Mouse (Mus musculus): ENCODE results near the gene Zbtb1.
A peak's percentile ranks its signal among the peaks of the same experiment; 100 is the strongest.

The Zbtb1 gene

DNA sequence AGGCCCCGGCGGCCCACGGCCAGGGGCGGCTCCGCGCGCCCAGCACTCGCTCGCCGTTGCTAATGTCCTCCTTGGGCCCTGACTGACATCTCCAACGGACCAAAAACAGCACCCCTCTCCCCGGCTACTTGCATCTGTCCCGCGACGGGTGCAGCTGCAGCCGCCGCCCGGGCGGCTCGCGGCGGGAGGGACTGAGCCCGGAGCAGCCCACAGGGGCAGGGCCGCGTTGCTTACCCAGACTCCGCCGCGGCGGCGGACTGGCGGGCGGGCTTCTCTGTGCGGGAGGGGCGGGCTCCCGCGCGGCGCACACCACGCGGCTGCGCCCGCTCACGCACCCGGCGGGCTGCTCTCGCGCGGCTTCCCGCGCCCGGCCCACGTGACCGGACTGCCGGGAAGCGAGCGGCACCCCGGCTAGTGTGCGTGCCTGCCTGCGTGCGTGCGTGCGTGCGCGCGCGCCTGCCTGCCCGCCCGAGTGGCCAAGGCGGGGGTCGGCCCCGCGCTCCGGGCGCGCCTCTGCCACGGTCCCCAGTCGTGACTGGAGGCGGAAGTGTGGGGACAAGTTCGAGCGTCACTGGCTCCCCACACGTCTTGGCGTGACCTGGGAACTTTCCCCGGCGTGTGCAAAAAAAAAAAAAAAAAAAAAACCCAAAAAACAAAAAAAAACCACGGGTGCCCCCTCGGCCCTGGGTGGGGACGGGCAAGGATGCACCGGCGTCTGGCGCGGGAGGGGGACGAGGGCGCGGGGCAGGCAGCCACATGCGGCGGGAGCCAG lies 674 bp upstream of the Zbtb1 start, which contains the start of gene Zbtb25:
Gene Zbtb25 (minus strand): TSS at position 397 of the 772 bp plus-strand sequence.
- peak; percentile 95 for DNase-seq (ENCODE audit: low read depth, low spot score)

GRCm38 (mm10) chr12:76370831-76371571 lies 935 bp downstream of the Zbtb1 start:
- DNase-seq (ENCODE audit: low read depth, low spot score) = peak; percentile 87

DNA sequence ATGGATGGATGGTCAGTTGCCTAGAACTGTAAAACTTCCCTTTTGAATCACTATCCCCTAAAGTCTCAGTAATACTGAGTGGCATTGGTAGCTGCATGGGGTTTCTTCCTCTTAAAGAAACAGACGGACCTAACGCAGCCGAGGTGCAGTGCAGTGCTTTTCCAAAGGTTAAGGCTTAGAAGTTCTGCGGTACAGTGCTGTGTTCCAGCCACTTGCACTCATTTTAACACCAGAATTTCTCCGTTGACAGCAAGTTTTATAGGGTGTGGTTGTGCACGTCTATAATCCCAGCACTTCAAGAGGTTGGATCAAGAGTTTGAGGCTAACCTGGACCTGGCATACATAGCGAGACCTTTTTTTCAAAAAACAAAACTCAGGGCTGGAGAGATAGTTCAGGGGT lies 2.0 kb downstream of the Zbtb1 start:
- no peak for DNase-seq (ENCODE audit: low read depth, low spot score)

DNA sequence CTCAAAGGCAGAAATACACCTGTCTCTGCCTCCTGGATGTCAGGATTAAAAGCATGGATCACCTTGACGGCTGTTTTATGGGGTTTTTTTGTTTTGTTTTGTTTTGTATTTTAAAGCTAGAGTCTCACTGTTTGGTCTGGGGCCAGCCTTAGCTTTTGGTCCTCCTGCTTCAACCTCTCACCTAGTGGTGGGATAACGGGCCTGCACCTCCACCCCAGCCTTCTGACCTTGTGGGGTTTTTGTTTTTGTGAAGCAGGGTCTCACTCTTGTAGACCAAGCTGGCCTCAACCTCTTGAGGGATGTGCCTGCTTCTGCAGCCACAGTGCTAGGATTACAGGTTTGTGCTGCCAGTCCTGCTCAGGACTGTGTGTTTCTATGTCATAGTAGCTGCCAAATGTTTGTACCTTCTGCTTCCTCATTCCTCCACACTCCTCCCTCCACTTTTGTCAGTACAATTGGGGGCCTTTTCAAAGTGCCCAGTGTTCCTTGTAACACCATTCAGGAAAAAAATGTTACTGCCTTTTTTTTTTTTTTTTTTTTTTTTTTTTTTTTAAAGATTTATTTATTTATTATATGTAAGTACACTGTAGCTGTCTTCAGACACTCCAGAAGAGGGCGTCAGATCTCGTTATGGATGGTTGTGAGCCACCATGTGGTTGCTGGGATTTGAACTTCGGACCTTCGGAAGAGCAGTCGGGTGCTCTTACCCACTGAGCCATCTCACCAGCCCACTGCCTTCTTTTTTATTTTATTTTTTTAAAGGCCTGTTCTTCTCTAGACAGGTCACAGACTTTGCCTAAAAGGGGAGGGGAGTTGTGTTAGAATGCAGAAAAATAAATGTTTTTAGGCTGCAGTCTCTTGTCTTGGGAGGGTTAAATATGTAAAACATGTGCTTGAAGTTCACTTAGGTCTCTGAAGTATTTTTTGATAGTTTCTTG lies 3.1 kb downstream of the Zbtb1 start:
- DNase-seq (ENCODE audit: low read depth, low spot score) = peak; percentile 80

DNA sequence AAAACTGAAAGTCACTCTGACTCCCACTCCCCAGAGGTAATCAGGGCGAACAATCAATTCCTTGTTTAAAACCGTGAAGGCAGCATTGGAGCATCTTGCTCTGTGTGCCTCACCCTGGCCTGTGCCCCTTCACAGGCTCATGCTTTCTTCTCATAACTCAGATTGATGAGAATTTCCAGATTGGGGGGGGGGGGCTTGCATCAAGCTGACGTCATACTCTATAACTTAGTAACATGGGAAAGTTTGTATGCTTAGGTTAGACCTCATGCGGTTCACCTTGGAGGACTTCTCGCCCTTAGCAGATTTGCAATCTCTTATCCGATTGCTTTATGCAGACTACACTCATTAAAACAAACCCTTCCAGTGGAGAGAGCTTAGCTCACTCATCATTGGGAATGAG lies 3.9 kb downstream of the Zbtb1 start:
- DNase-seq (ENCODE audit: low read depth, low spot score) = no peak

DNA sequence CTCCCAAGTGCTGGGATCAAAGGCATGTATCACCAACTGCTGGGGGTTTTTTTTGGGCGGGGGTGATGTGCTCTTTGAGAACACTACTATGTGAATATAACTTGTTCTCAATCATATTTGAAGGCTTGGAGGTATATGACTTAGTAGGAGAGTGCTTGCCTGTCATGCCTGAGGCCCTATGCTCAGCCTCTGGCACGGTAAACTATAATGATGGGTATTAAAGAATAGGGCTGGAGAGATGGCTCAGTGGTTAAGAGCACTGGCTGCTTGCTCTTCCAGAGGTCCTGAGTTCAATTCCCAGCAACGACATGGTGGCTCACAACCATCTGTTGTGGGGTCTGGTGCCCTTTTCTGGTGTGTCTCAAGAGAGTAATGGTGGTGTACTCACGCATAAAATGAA lies 4.8 kb downstream of the Zbtb1 start:
- no peak for DNase-seq (ENCODE audit: low read depth, low spot score)

- no peak for DNase-seq (ENCODE audit: low read depth, low spot score)
Measured at GRCm38 (mm10) chr12:76375506-76375905, 5.4 kb downstream of the Zbtb1 start.

GRCm38 (mm10) chr12:76376649-76377048 lies 6.6 kb downstream of the Zbtb1 start:
- peak; percentile 72 for DNase-seq (ENCODE audit: low read depth, low spot score)

DNA sequence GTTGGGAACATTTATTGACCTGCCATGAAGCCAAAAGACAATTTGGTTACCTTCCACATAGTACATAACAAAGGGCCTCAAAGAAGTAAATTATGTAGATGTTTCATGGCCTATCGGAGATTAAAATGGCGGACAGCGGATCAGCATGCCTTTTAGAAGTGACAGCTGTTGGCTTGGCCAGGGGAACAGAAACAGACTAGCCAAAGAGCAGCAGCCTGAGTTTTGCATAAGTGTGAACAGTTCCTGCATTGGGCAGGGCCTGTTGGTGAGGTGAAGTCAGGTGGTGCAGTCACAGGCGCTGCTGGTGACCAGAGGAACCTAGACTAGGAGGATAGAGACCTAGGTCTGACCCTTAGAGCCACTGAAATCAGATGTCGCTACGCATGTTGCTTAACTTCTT lies 7.0 kb downstream of the Zbtb1 start:
- DNase-seq (ENCODE audit: low read depth, low spot score) = peak; percentile 61

GRCm38 (mm10) chr12:76377726-76378125 lies 7.7 kb downstream of the Zbtb1 start:
- DNase-seq (ENCODE audit: low read depth, low spot score) = peak; percentile 56

DNA sequence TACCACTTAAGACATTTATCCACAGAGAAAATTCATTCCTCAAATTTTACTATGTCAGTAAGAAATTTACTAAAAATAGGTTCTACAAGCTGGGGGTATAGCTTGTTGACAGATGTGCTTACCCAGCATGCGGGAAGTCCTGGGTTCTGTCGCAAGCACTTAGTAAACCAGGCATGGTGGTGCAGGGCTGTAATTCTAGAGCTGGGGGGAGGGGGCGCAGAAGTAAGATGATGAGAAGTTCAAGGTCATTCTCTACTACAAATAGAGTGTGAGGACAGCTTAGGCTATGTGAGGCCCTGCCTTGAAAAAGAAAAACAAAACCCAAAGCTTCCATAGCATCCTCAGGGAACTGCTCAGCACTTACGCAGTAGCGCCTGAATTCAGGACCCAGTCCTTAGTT lies 8.5 kb downstream of the Zbtb1 start:
- no peak for DNase-seq (ENCODE audit: low read depth, low spot score)

DNA sequence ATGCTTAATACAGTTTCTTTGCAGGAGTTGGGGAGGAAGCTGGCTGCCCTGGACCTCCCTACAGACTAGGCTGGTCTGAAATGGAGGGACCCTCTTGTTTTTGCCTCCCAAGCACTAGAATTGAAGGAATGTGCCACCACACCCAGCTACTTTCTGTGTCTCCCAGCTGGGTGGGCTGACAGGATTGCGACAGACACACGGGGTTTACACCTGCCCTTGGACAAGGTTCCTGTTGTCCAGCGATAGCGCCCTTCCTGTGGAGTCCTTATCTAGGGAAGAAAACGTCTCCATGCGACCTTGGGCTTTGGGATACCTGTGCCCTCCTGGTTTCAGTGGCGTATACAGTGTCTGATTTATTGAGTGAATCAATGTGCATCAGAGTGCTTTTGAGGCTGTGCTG lies 10.1 kb downstream of the Zbtb1 start:
- peak; percentile 52 for DNase-seq (ENCODE audit: low read depth, low spot score)

- DNase-seq (ENCODE audit: low read depth, low spot score) = no peak
Measured at GRCm38 (mm10) chr12:76385342-76385741, 15.3 kb downstream of the Zbtb1 start.

DNA sequence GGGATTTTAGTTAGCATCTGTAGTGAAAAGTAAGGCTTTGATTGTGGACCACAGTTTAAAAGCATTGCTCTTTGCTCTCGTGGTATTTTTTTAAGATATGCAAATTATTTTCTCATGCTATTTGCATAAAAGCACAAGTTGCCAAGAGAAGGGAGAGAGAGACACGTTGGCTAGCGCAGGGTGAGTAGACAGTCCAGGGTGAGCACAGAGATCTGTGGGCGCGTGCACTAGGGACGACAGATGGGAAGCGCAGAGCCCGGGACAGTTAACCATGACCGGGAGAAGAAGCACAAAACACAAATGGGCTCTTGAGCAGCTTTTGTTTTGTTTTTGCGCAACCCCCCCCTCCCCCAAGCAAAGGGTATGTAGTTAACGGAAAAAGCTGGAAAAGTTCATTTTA lies 18.7 kb downstream of the Zbtb1 start:
- no peak for DNase-seq (ENCODE audit: low read depth, low spot score)

DNA sequence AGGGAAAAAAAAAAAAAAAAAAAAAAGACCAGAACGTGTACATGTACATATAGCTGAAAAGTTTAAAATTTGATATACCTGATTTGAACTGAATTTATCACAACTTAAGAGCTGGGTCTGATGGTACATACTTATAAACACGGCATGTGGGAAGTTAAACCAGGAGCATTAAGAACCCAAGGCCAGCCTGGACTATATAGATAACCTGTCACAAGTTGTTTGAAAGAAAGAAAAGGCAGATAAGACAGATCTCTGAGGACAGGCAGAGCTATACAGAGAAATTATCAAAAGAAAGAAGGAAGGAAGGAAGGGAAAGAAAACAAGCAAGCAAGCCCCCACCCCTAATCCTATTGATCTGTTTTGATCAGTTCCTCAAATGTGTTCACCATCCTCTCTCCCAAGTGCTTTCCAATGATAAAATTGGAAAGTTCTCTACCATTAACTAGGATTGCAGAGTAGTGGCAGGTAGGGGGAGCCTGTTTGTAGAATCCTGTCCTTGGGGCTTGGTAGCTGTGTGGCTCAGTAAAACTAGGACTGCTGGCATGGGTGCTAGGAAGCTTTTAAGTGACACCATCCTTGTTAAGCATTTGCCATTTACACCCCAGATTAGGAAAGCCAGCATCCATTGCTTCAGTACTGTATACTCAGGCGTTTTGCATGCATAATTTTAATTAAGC lies 21.7 kb downstream of the Zbtb1 start:
- no peak for DNase-seq (ENCODE audit: low read depth, low spot score)

- DNase-seq (ENCODE audit: low read depth, low spot score) = no peak
Measured at GRCm38 (mm10) chr12:76392979-76393378, 22.9 kb downstream of the Zbtb1 start.

DNA sequence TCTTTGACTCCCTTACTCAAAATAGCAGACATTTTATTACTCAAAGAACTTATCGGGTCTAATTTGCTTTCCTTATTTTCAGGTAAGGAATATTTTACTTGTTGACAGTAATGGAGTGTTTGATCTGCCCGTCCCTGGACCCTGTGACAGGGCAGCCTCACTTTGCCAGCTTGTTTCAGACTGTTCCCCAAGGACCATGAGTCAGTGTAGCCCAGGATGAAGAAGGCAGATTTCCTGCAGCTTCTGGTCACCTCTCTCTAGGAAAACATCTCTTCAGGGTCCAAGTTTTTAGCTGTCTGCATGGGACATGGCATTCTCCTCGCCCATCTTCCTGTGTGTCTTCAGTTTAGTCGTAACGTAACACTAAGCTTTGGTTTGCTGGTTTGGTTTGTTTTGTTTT lies 27.2 kb downstream of the Zbtb1 start:
- DNase-seq (ENCODE audit: low read depth, low spot score) = no peak

DNA sequence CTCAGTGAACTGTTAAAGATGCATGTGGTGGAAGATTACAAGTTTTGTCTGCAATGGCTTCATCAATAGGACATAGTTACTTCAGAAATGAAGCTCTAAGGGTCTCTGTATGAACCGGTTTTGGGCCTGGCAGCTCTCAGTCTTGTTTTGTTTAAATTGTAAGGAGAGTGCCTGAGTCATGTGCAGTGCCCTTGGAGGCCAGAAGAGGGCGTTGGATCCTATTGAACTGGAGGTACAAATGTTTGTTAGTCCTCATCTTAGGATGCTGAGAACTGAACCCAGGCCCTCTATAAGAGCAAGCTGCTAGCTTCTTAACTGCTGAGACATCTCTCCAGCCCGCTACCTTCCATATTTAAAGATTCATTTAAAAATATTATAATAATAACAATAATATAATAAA lies 31.6 kb downstream of the Zbtb1 start:
- peak; percentile 70 for DNase-seq (ENCODE audit: low read depth, low spot score)

DNA sequence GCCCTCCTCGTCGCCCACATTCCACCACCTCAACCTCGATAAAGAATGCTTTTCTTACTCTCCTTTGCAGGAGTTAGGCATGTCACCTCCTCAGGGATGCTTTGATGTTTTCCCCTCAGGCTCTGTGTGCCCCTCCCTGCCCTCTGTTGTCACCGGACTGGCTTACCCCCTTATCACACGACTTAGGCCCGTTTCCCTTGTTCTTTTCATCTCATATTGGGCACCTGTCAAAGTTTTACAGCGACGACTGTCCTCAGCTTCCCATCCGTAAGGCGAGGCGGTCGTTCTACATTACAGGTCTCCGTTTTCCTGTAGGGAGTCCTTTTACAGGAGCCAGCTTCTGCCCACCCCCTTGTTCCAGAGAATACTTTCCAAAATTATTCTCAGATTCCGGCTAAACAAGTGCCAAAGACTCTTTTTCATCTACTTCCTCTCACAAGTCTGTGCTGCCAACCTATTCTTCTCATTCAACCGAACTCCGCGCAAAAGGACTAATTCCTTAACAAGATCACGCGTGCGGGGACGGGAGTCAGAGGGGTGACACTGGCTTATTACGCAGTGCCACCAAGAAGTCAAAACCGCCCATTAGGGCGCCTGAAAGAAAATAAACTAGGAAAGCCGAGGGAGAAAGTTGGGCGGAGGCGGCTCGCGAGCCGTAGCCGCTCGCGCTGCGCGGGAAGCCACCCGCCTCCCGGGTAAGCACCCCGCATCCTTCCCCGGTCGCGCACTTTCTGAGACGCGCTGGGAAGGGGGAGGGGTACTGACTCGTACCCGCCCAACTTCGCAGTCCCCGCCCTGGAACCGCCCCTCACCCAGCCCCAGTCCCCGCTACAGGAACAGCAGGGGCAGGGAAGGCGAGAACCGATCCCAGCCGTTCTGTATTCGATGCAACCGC lies 33.2 kb downstream of the Zbtb1 start:
- DNase-seq (ENCODE audit: low read depth, low spot score) = peak; percentile 61

GRCm38 (mm10) chr12:76403886-76404537 lies 33.9 kb downstream of the Zbtb1 start, which contains the start of gene Hspa2:
TSS of gene Hspa2 (plus strand) at chr12:76404176.
- peak; percentile 99 for DNase-seq (ENCODE audit: low read depth, low spot score)
